Mouse (Mus musculus): Measurements from ENCODE around the gene Selenos.

Gene Selenos

DNA sequence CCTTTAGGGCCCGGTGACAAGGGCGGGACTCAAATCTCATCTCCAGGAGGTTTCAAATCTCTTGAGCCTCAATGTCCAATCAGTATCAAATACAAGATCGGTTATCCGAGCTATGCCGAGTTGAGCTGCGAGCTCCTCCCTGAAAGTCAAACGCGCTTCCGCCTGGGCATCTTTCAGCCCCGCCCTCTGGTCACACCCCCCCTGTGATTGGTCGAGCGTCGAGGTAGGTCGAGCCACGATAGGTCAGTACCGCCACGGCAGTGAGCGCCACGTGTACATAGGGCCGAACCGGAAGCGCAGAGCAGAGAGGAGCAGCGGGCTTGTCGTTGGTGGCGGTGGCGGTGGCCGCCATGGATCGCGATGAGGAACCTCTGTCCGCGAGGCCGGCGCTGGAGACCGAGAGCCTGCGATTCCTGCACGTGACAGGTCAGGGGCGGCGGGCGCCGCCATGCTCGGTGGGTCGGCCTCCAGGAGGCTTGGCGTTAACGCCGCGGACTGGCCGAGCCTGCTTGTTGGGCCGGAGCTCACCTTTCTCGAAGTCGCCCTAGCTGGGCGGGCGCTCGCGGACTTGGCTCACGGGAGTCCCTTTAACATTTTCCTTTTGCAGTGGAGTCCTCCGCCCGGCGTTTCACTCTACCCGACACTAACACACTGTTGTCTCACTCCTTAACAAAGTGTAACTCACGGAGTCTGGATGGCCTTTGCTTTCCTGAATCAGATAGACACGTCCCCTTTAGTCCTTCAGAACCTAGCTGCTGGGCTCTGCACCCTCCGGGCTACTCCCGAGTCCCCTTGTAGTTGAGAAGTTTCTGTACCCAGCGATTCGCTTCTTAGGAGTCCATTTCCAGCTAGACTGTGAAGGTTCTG is at the start of gene Selenos:
TSS of gene Selenos (plus strand) at position 286 of the 867 bp plus-strand sequence.
- DNase-seq, result peak; percentile 95

DNA sequence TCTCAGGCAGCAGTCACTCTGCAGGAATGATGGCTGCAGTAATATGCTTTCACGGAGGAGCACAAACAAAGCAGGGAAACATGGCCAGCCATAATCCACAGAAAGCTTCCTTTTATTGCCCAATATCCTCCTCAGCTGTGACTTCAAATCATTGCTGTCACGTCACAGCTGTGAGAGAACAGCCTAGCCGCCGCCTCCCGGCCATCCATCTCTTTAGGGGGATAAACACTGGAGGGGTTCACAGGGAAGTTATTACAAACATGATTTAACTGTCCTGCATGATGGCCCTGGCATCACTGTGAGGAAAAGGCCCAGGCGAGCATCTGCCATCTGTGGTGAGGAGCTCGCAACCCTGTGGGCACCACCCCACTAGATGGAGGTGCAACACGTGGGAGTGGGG is 42.6 kb upstream of the Selenos start:
- DNase-seq, result no peak

DNA sequence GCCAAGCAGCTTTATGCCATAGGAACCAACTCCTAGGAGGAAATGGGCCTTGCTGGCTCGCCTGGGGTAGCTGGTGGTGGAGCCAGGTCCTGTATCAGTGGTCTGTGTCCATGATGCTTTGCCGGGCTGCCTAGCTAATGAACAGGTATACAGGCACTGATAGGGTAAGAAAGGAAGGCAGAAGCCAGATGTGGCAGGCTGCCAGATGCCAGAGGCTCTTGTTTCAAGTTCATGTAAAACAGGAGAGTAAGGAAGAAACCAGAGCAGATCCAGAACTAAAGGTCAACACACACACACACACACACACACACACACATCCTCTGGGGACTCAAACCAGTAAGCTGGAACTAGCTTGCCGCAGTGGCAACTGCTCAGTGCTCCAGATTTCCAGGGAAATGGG is 41.2 kb upstream of the Selenos start:
- no peak for DNase-seq

DNA sequence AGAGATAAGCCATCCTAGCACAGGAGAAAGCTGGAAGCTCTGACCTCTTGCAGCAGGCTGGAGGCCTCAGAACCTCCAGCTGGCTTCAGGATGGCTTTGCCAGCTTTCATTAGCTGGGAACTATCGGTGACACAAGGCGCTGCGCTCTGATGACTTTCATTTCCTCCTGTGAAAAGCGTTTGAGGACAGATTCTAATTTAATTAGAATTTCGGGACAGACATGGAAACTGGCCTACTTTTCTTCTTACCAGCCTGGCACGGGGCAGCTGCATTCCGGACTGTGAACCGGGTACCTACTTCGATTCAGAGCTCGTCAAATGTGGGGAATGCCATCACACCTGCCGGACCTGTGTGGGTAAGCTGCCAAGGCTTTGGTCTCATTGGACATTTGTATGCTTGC is 40.7 kb upstream of the Selenos start:
- DNase-seq, result no peak

DNA sequence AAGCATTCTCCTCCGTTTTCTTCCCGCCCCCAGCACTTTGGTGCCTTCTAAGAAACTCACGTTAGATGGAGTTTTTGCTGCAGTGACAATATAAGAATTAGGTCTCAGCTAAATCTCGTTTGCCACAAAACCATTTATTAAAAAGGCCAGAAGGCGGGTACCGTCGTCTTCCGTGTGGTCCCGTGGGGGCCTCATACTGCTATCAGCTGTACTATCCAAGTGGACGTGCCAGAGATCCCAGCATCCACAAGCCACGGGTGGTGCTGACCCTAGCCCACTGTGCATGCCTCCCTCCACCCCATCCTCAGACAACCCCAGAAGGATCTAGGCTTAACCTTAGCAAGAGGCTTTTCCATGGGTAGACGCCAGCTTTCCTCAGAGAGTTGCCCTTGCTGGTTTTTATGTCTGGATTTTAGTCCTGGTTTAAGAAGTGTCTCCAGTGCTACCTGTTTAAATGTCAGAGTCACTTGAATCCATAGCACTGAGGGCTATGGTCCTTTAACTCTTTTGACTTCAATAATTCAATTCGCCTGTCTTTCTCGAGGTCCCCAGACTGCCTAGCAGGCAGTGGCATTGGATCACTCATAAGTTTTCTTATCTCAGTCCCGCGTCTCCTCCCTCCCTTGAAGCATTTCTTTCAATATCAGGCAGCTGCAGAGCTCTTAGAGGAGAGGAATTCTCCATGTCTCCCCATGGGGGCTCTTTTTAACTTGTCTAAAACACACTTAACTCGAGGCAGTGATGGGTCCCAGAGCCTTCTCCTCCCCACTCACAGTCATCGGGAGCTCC is 39.2 kb upstream of the Selenos start:
- DNase-seq, result no peak

DNA sequence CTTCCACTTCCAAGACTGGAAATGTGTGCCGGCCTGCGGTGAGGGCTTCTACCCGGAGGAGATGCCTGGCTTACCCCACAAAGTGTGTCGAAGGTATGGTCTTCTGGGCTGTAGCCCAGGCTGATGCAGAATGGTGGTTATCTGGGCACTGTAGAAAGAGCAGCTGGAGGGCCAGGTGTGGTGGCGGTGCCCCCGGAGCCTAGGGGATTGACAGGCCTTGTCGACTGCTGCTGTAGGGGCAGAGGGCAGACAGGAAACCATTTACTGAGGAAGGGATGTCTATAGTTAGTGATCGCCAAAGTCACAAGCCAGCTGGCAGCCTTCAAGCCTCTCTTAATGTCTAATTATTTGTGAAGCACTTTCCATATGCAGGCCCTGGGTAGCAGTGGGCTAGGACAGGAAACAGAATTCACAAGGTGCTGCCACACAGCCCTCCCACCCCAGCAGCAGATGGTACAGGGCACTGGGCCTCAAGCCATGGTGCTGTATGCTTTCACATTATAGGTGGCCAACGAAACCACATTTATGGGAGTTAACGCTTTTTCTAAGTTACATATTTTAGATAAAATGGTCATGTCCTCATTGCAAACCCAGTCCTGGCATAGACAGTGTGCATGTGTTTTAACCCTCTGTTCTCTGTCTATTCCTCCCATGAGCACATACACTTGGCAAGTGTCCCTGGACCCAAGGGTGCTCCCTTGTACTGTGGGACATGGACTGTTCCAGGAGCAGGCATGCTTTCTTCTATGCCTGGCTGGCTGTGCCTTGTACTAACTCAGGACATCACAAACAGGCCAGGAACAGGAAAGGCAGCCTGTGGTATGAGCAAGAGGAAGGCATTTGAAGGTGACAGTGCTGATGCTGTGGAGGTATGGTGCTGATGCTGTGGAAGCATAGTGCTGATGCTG is 35.6 kb upstream of the Selenos start, which contains the start of gene Gm45213:
TSS of gene Gm45213 (plus strand) at position 51 of the 908 bp plus-strand sequence.
- no peak for DNase-seq

DNA sequence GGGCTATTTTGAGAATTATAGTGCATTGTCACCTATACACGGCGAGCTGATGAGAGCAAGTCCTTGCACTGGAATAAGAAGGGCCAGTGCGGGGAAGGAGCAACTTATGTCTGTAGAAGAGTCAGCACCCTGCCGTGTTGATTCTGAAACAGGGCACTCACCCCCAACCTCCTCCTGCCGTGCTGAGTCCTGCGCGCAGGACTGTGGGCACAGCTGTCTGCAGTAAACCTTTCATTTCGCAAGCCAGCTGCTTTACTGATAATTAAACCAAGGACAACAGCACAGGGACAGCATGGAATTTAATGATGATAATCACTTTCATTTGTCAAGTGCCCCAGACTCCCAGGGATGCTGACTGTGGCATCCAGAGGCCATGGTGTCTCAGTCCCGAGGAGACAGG is 34.8 kb upstream of the Selenos start:
- no peak for DNase-seq

DNA sequence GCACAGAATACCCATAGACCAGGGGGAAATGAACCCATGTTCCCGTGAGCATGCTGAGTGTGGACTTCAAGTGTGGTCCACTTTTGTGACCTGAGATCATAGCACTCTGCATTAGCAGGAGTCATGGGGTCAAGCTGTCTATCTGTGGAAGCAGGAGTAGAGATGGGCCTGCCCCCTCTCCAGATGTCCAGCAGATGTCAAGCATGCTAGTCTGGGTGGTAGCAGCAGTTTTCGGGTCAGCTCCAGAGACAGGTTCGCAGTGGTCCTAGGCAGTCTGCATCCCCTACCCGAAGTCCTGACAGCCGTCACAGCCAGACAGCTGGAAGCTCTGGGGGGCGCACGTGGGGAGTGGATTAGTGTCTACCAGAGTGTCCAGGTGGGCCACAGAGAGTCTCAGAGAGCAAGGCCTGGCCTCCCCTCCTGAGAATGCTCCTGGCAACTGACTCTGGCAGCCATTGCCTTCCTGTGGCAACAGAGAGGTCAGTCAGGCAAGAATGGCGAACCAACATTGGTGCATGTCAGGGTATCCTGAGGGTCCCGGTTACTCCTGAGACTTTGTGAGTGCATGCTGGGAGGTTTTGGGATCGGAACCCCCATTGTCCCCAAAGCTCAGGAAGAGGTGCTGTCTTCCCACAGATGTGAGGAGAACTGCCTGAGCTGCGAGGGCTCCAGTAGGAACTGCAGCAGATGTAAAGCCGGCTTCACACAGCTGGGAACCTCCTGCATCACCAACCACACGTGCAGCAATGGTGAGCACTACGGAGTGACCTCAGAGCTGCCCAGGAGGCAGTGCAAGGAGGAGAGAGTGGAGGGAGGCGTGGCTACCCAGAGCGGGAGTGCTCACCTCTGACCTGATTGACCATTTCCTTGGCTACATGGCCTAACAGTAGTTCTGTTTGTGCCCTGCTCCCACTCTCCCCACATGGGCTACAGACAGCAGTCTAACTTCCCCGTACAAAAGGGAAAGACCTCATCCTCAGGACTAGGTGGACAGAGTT is 32.2 kb upstream of the Selenos start:
- peak; percentile 7 for DNase-seq

DNA sequence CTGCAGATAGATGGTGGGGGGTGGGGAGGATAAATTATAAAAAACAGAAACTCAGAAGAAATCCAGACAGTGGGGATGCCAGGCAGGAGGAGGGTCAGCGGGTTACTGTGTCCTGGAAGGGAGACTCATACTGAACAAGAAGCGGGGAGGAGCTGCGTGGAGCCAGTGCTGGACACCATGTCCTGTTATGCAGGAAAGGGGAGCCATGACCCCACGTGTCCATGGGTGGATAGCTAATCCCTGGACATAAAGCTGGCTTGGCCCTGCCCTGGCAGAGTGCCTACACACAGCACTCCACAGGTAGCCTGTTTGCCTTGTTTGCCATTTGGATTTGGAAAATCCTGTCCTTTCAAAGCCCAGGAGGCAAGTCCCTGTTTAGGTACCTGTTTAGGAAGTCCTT is 31.5 kb upstream of the Selenos start:
- DNase-seq, result no peak

DNA sequence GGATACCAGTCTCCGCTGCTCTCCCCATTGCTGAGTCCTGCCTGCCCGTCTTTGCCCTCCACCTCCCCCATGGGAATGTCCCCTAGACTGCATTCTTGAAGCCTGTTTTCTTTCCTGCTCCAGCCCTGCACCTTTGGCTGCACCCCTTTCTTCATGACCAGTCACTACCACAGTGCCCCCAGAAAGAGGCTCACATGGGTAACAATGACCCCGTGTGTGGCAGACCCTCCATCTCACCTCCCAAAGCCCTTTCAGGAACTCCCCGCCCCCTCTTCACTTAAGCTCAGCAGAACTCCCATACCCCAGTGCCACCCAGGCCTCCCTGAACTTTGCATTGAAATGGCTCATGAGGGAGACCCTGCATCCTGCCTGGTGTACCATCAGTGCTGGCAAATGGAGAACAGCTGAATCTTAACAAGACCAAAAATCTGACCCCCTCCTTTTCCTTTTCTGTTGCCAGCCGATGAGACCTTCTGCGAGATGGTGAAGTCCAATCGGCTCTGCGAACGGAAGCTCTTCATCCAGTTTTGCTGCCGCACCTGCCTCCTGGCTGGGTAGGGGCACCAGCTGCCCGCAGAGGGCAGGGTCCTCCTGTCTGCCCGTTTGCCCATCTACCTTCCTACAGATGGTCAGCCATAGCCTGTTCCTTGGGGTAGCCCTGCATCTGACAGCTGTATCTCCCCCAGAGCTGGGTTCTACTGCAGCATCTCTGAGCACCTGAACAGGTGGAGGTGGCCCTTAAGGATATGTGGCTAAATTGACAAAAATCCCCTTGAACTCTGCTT is 30.8 kb upstream of the Selenos start:
- DNase-seq, result no peak

DNA sequence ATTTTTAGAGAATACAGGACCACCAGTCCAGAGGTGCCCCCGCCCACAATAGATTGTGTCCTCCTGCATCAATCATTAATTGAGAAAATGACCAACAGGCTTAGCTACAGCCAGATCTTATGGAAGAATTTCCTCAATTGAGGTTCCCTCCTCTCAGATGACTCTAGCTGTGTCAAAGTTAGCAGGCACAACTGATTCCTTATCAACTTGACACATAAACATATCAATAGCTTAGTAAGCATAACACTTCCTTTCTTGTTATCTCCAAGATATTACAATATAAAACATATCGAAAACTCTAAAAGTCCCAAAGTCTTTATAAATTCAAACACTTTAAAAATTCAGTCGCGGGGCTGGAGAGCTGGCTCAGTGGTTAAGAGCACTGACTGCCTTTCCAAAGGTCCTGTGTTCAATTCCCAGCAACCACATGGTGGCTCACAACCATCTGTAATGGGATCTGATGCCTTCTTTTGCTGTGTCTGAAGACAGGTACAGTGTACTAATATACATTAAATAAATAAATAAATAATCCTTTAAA is 25.4 kb upstream of the Selenos start:
- no peak for DNase-seq

DNA sequence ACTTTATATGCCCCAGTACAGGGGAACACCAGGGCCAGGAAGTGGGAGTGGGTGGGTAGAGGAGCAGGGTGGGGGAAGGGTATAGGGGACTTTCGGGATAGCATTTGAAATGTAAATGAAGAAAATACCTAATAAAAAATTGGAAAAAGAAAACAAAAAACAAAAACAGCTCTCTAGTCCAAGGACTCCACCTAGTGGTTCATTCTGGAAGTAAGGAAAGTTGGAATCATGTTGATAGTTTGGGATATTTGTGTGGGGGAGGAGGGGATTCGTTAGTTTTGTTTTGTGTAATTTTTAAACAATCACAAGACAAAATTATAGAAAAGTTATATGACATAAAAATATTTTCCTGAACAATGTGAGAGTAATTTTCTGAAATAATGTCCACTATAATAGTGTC is 24.1 kb upstream of the Selenos start:
- peak; percentile 13 for DNase-seq

DNA sequence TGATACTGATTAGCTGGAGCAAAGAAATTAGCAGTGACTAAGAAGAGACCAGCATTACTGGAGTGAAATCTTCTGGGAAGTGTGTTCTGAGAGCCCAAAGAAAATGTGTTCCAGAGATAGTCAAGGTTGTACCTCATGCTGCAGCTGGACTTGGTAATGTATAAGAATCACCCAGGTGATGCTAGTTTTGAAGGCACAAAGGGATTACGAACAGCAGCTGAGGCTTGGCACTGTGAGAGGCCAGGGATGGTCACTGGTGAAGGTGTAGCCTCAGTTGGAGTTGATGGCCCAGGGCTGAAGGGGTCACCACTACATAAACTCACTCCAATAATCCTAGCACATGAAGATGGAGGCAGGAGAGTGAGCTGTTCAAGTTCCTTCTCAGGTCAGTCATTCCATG is 20.7 kb upstream of the Selenos start, which contains the start of gene Snrpa1:
TSS of gene Snrpa1 (plus strand) at position 301 of the 400 bp plus-strand sequence.
- DNase-seq, result no peak

DNA sequence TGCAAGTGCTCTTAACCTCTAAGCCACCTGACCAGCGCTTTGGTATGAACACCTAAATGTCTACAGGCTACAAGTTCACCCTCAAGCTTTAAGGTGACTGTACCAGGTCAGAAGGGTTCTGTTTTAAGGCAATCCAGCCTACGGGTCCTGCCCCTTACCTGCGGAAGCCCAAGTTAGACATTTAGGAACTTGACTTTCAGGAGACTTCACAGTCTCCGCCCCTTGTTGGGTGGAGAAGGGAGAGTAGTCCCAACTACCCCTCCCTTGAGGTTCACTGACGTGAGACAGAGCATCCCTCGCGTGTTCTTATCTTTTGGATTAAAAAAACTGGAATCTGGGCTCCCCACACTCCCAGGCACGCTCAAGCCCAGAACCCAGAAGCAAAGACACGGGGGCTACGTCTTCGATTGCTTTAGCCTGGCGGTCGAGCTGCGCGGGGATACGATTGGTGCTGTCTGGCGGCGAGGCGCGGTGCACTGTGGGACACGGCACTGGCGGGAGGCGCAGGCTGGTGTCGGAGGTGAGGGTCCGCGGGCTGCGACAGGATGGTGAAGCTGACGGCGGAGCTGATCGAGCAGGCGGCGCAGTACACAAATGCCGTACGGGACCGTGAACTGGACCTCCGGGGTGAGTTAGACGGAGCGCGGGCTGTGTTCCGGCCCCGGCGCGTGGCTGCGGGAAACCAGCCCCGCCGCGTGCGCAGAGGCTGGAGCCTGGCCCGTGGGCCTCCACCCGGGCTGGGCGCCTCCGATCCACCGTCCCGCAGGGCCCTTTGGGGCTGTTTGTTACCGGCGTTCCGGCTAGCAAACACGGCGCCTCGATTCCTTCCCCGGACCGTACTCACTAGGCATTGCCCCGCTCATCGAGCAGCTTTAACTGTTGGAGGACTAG is 19.1 kb upstream of the Selenos start:
- peak; percentile 87 for DNase-seq

DNA sequence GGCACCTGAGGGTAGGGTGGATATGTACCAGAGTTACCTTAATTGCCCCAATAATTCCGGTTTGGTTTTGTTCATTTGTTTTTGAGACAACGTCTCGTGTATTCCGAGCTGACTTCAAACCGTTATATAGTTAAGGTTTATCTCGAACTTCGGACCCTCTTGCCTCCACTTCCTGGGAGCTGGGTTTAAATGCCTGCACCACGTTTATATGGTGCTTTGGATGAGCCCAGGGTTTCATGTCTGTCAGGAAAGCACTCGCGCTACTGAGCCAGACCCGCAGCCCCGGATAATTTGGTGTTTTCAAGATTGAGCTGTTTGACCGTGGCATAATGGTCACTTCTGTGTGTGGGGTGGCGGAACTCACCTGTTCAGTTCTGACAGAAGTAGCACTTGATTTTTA is 18.4 kb upstream of the Selenos start:
- DNase-seq, result no peak

DNA sequence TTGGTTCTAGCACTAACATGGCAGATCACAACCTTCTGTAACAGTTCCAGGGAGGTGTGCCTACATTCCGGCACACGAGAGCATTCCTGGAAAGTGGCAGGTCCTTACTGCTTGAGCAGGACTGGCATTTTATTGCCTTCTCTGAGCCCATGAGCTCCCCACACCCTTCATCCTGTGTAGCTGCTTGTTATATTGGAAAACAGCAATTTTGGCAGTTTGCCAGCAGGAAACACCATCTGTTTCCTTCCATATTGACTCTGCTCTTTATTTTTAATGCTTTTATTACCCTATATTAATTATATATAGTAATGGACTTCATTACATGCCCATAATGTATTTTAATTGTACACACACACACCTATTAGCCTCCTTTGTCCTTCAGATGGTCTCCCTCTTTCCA is 3.0 kb upstream of the Selenos start:
- DNase-seq, result no peak

DNA sequence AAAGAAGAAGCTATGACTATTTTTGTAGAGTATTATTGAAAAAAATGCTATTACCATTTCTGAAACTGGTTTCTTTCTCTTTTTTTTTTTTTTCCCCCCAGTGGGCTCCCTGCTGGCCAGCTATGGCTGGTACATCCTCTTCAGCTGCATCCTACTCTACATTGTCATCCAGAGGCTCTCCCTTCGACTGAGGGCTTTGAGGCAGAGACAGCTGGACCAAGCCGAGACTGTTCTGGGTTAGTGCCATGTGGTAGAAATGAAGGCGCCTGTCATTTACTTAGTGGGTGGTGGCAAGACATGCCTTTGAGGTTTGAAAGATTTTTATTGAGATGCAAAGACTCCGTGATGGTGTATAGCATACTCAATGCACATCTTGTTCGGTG is 773 bp downstream of the Selenos start:
- DNase-seq, result no peak

DNA sequence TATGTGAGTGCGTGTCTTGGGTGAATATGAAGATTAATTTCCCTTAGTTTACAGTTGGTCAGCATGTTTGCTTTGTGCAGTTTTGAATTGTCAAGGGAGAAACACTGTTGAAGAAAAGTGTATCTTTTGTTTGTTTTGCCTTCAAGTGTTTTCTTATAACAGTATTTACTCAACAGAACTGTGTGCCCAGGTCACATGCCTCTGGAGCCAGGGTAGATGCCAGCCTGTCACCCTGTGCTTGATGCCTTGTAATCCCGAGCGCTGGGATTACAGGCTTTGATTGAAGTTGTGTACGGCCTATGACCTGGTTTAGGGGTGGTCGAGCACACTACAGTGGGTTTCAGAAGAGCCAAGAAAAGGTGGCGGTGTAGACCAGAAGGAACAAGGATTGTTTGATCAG is 4.3 kb downstream of the Selenos start:
- no peak for DNase-seq

DNA sequence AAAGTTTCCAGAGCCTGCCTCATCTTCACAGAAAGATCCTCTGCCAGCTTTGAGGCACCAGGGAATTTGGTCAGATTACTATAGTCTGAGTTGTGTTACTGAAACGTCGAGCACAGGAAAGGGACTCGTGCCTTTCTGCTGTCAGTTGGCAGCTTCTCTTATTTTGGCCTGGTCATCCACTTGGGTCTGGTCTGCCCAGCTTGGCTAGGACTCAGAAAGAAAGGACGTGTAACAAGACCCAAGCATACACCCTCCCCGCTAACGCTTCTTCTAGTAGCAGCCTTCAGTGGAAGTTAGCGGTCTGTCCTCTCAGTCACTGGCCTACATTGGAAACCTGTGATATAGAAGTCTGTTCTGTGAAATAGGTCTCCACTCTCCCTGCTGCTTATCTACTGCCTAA is 5.1 kb downstream of the Selenos start:
- DNase-seq, result no peak
